In genomic region chrX:37157839-37158238, GRCm38 (mm10) we compare ENCODE assay signal across 12 mouse cellular contexts. TPM values are rescaled to one million over a fixed set of nuclear protein-coding genes. Genes with fewer than 3 reads are reported as not detected.
A peak's percentile ranks its signal among the peaks of the same experiment; 100 is the strongest.
DNase-seq lines count a peak whose midpoint lies in the region; ATAC-seq and TF ChIP-seq lines count a peak whose summit lies in the region.
"Had no signal": no experiment of that assay in that cellular context is flagged by ENCODE, and none has a peak within 500 bp of the region (broad histone marks: within the 10 kb centered on the region; RNA-seq: fewer than 3 reads in every experiment).

No protein-coding gene starts in this region.

- TF ChIP-seq CTCF in liver, postnatal 0 days (IDR thresholded peaks at IDR 0.05; ENCODE audit: low read depth) = peak; percentile 51
- TF ChIP-seq CTCF in MEL (IDR thresholded peaks at IDR 0.05 in 2 of 3, conservative IDR thresholded peaks at IDR 0.05 in 1 of 3; ENCODE audit: control insufficient read depth in 1 of 3, insufficient read depth in 1 of 3, low read depth in 2 of 3, low read length in 3 of 3, poor library complexity in 1 of 3, severe bottlenecking in 1 of 3) = peak; percentile 39 to 42 (median 41)

- no peak for ATAC-seq in liver, postnatal 0 days
- ATAC-seq in liver, embryonic 12.5 days = no peak

- no peaks in the 10 kb centered on the region for H3K4me1 ChIP-seq in liver, postnatal 0 days (ENCODE audit: insufficient read depth)
- no peaks in the 10 kb centered on the region for H3K4me1 ChIP-seq in liver, embryonic 12.5 days
- no peaks in the 10 kb centered on the region for H3K4me1 ChIP-seq in MEL (ENCODE audit: control insufficient read depth in 1 of 2, insufficient read depth in 2 of 2, low read length in 2 of 2)

- no peaks in the 10 kb centered on the region for H3K9me3 ChIP-seq in liver, postnatal 0 days (ENCODE audit: low read length)
- no peaks in the 10 kb centered on the region for H3K9me3 ChIP-seq in liver, embryonic 12.5 days (replicated peaks)
- no peaks in the 10 kb centered on the region for H3K9me3 ChIP-seq in MEL (replicated peaks; ENCODE audit: insufficient read depth, low read length)
- H3K9me3 ChIP-seq: megakaryocyte, embryonic 14.5 days had no signal

- H3K4me2 ChIP-seq in liver, postnatal 0 days (ENCODE audit: low read depth, low read length) = no peak overlapping the region
- H3K4me2 ChIP-seq in liver, embryonic 12.5 days = no peak overlapping the region
- H3K4me2 ChIP-seq: heart, embryonic 11.5 days had no signal

- TF ChIP-seq RAD21 in MEL (IDR thresholded peaks at IDR 0.05; ENCODE audit: low read depth, low read length) = peak; percentile 20

- no peaks in the 10 kb centered on the region for H3K79me2 ChIP-seq in MEL (ENCODE audit: control insufficient read depth, insufficient read depth, low read length, poor library complexity)

- no peak overlapping the region for H3K9ac ChIP-seq in liver, postnatal 0 days (replicated peaks)
- H3K9ac ChIP-seq in liver, embryonic 12.5 days = no peak overlapping the region
- no peak overlapping the region for H3K9ac ChIP-seq in MEL (ENCODE audit: control insufficient read depth, low read depth, low read length, poor library complexity, severe bottlenecking)

- no peak overlapping the region for H3K4me3 ChIP-seq in liver, postnatal 0 days (ENCODE audit: low read depth, low read length)
- no peak overlapping the region for H3K4me3 ChIP-seq in liver, embryonic 12.5 days
- H3K4me3 ChIP-seq in MEL (ENCODE audit: control insufficient read depth in 1 of 2, insufficient read depth in 1 of 2, low read depth in 2 of 2, low read length in 2 of 2) = no peak overlapping the region
- H3K4me3 ChIP-seq: megakaryocyte, embryonic 14.5 days had no signal

- H3K36me3 ChIP-seq in liver, postnatal 0 days (replicated peaks; ENCODE audit: insufficient read depth, low read length) = no peaks in the 10 kb centered on the region
- H3K36me3 ChIP-seq in liver, embryonic 12.5 days = peaks cover 18% of the 10 kb centered on the region
- H3K36me3 ChIP-seq in MEL (ENCODE audit: control insufficient read depth in 1 of 2, insufficient read depth in 2 of 2, low read length in 2 of 2) = peaks cover 0 to 1% of the 10 kb centered on the region in 2 experiments; a peak in 1 of 4 replicates

- TF ChIP-seq EP300 in liver, postnatal 0 days (IDR thresholded peaks at IDR 0.05; ENCODE audit: low read depth) = no peak
- TF ChIP-seq EP300 in MEL (IDR thresholded peaks at IDR 0.05; ENCODE audit: low read depth in 1 of 2, low read length in 2 of 2) = no peak

- 56% methylated on average over 4 of the region's 4 CpGs for WGBS in liver, postnatal 0 days (ENCODE audit: insufficient replicate concordance)
- WGBS in liver, embryonic 12.5 days (ENCODE audit: insufficient replicate concordance) = 56% methylated on average over 4 of the region's 4 CpGs

- H3K27ac ChIP-seq in liver, postnatal 0 days (ENCODE audit: low read depth) = no peak overlapping the region
- no peak overlapping the region for H3K27ac ChIP-seq in liver, embryonic 12.5 days
- no peak overlapping the region for H3K27ac ChIP-seq in MEL (ENCODE audit: control insufficient read depth, low read depth, low read length)

- peak; percentile 7 for DNase-seq in cerebellum, adult 9-10 months
- DNase-seq in cerebellum, adult 18-20 months = no peak
- DNase-seq in liver, postnatal 0 days = no peak
- peak; percentile 44 for DNase-seq in MEL (ENCODE audit: low read depth, low spot score)
- peak; percentile 39 for DNase-seq in naive thymus-derived CD4-positive, alpha-beta T cell, adult 2 months (ENCODE audit: low read depth)
- DNase-seq in ovary, adult 18-20 months (ENCODE audit: low spot score) = no peak
- no peak for DNase-seq in kidney, postnatal 25 days
- DNase-seq: kidney, adult 18-20 months had no signal

- H3K27me3 ChIP-seq in liver, postnatal 0 days (ENCODE audit: insufficient read depth, low read length) = no peaks in the 10 kb centered on the region
- H3K27me3 ChIP-seq in liver, embryonic 12.5 days (replicated peaks) = no peaks in the 10 kb centered on the region
- no peaks in the 10 kb centered on the region for H3K27me3 ChIP-seq in MEL (ENCODE audit: control insufficient read depth in 1 of 2, insufficient read depth in 2 of 2, low read length in 2 of 2)

- no peak for TF ChIP-seq POLR2A in MEL (IDR thresholded peaks at IDR 0.05; ENCODE audit: control insufficient read depth in 1 of 2, insufficient read depth in 1 of 2, low read depth in 1 of 2, low read length in 2 of 2, poor library complexity in 1 of 2)

TF ChIP-seq in MEL, 35 proteins besides CTCF, POLR2A, EP300 and RAD21:
- TF ChIP-seq USF1 (IDR thresholded peaks at IDR 0.05; ENCODE audit: low read depth, low read length) (no peak), CHD1 (IDR thresholded peaks at IDR 0.05; ENCODE audit: low read depth, low read length) (no peak), POLR2AphosphoS2 (IDR thresholded peaks at IDR 0.05; ENCODE audit: low read length) (no peak), GATA1 (IDR thresholded peaks at IDR 0.05; ENCODE audit: low read depth, low read length) (no peak), HCFC1 (IDR thresholded peaks at IDR 0.05; ENCODE audit: low read depth, low read length) (no peak), TAL1 (IDR thresholded peaks at IDR 0.05; ENCODE audit: low read length) (no peak)

RNA-seq across cellular contexts. Expression of gene Akap14, which starts 10.8 kb away (rescaled TPM):
- polyA plus RNA-seq in liver, postnatal 0 days (2015; fragmentation: Nextera tagmentation; extraction: Ambion mirVana) = not detected in 2 replicates
- polyA plus RNA-seq in liver, embryonic 12.5 days (2016; fragmentation: Nextera tagmentation; extraction: Ambion mirVana) = 0.11 TPM in 1 of 2 replicates, not detected in the other
- total RNA-seq in MEL (2012; rRNA removed) = not detected in 2 replicates
- under 1 TPM in 1 of 2 experiments, not detected in 1; 0.08 TPM for polyA plus RNA-seq in MEL (2012; ENCODE audit: insufficient read depth in 1 of 2, insufficient read length in 2 of 2, low read depth in 1 of 2, low replicate concordance in 2 of 2, missing spikeins in 1 of 2)
- total RNA-seq: left cerebral cortex, postnatal 36 days had no signal
- polyA plus RNA-seq: heart, embryonic 11.5 days had no signal

RNA-seq across cellular contexts. Expression of gene Nkap, which starts 31.2 kb away (rescaled TPM):
- 4.9 and 7.2 TPM in 2 replicates for polyA plus RNA-seq in liver, postnatal 0 days (2015; fragmentation: Nextera tagmentation; extraction: Ambion mirVana)
- polyA plus RNA-seq in liver, embryonic 12.5 days (2016; fragmentation: Nextera tagmentation; extraction: Ambion mirVana) = 10.6 and 11.5 TPM in 2 replicates
- 9.1 and 10.5 TPM in 2 replicates for total RNA-seq in MEL (2012; rRNA removed)
- polyA plus RNA-seq in MEL (2012; ENCODE audit: insufficient read depth in 1 of 2, insufficient read length in 2 of 2, low read depth in 1 of 2, low replicate concordance in 2 of 2, missing spikeins in 1 of 2) = 10 to 100 TPM in 1 of 2 experiments, not detected in 1; 14.5 TPM

RNA-seq across cellular contexts. Expression of gene Ndufa1, which starts 33.1 kb away (rescaled TPM):
- polyA plus RNA-seq in liver, postnatal 0 days (2015; fragmentation: Nextera tagmentation; extraction: Ambion mirVana) = 473 and 484 TPM in 2 replicates
- 235 and 236 TPM in 2 replicates for polyA plus RNA-seq in liver, embryonic 12.5 days (2016; fragmentation: Nextera tagmentation; extraction: Ambion mirVana)
- total RNA-seq in MEL (2012; rRNA removed) = 322 and 341 TPM in 2 replicates
- 100 to 1,000 TPM in 1 of 2 experiments, not detected in 1; 245 TPM for polyA plus RNA-seq in MEL (2012; ENCODE audit: insufficient read depth in 1 of 2, insufficient read length in 2 of 2, low read depth in 1 of 2, low replicate concordance in 2 of 2, missing spikeins in 1 of 2)

RNA-seq across cellular contexts. Expression of gene Rnf113a1, which starts 33.2 kb away (rescaled TPM):
- 2.8 and 2.9 TPM in 2 replicates for polyA plus RNA-seq in liver, postnatal 0 days (2015; fragmentation: Nextera tagmentation; extraction: Ambion mirVana)
- polyA plus RNA-seq in liver, embryonic 12.5 days (2016; fragmentation: Nextera tagmentation; extraction: Ambion mirVana) = 4.3 and 4.4 TPM in 2 replicates
- 6.1 and 6.7 TPM in 2 replicates for total RNA-seq in MEL (2012; rRNA removed)
- polyA plus RNA-seq in MEL (2012; ENCODE audit: insufficient read depth in 1 of 2, insufficient read length in 2 of 2, low read depth in 1 of 2, low replicate concordance in 2 of 2, missing spikeins in 1 of 2) = 1 to 10 TPM in 1 of 2 experiments, not detected in 1; 8.8 TPM

RNA-seq across cellular contexts. Expression of gene Upf3b, which starts 47.7 kb away (rescaled TPM):
- 8.3 and 8.5 TPM in 2 replicates for polyA plus RNA-seq in liver, postnatal 0 days (2015; fragmentation: Nextera tagmentation; extraction: Ambion mirVana)
- polyA plus RNA-seq in liver, embryonic 12.5 days (2016; fragmentation: Nextera tagmentation; extraction: Ambion mirVana) = 14.2 and 15.6 TPM in 2 replicates
- 13.0 and 14.0 TPM in 2 replicates for total RNA-seq in MEL (2012; rRNA removed)
- 10 to 100 TPM in 1 of 2 experiments, not detected in 1; 25.0 TPM for polyA plus RNA-seq in MEL (2012; ENCODE audit: insufficient read depth in 1 of 2, insufficient read length in 2 of 2, low read depth in 1 of 2, low replicate concordance in 2 of 2, missing spikeins in 1 of 2)

Comparison
In these comparisons a context has a peak if more than half of its experiments do, and no peak if none do; other contexts are left out.
1. DNase-seq: peak in cerebellum, adult 9-10 months (single experiment), MEL (single experiment) and naive thymus-derived CD4-positive, alpha-beta T cell, adult 2 months (single experiment); none in cerebellum, adult 18-20 months (0 of 2), liver, postnatal 0 days (single experiment), ovary, adult 18-20 months (single experiment) and kidney, postnatal 25 days (0 of 2).